Mouse (Mus musculus) limb, embryonic 11.5 days (tissue): Measurements from ENCODE around the gene Fam184a. TPM values are rescaled to one million over a fixed set of nuclear protein-coding genes. Genes with fewer than 3 reads are reported as not detected.

Source experiments
- ATAC-seq: fragments of 200-750 bp; cut with Nextera tagmentation; 2 replicates; pipeline ENCODE4 v1.8.0; 2017; ENCODE audit warnings: low read depth; ENCODE audit not compliant: insufficient number of reproducible peaks, low FRiP score, low TSS enrichment
- DNase-seq: peaks from one replicate; pipeline ENCODE4 v3.0.0-alpha.2; 2015; ENCODE audit warnings: low spot score
- H3K27ac ChIP-seq: fragments of 300-500 bp; sonication (generic); replicated peaks from 2 replicates; pipeline ENCODE4 v1.5.1; 2014; ENCODE audit warnings: low read depth, mild to moderate bottlenecking, low read length
- H3K27me3 ChIP-seq: fragments of 300-500 bp; sonication (generic); 2 replicates; pipeline ENCODE4 v1.6.1; 2014; ENCODE audit warnings: mild to moderate bottlenecking, low read length, mixed read lengths; ENCODE audit not compliant: control insufficient read depth, insufficient read depth
- H3K36me3 ChIP-seq: fragments of 300-500 bp; sonication (generic); 2 replicates; pipeline ENCODE4 v1.6.1; 2014; ENCODE audit warnings: mild to moderate bottlenecking, low read length, moderate library complexity, mixed read lengths; ENCODE audit not compliant: control insufficient read depth, insufficient read depth
- H3K4me1 ChIP-seq: fragments of 300-500 bp; sonication (generic); 2 replicates; pipeline ENCODE4 v1.6.1; 2014; ENCODE audit warnings: low read length, mixed read lengths; ENCODE audit not compliant: control insufficient read depth, insufficient read depth
- H3K4me2 ChIP-seq: fragments of 300-500 bp; sonication (generic); 2 replicates; pipeline ENCODE4 v1.6.1; 2014; ENCODE audit warnings: low read depth, mild to moderate bottlenecking, moderate library complexity; ENCODE audit not compliant: severe bottlenecking
- H3K4me3 ChIP-seq: fragments of 300-500 bp; sonication (generic); 2 replicates; pipeline ENCODE4 v1.5.1; 2014; ENCODE audit warnings: low read depth, low read length
- H3K9ac ChIP-seq: fragments of 300-500 bp; sonication (generic); 2 replicates; pipeline ENCODE4 v1.6.1; 2014; ENCODE audit warnings: mild to moderate bottlenecking, low read length
- H3K9me3 ChIP-seq: fragments of 300-500 bp; sonication (generic); 2 replicates; pipeline ENCODE4 v1.6.1; 2016; ENCODE audit warnings: low read length; ENCODE audit not compliant: control insufficient read depth
- WGBS: fragments of 180-500 bp; shearing (Covaris S2); extraction: QIAGEN DNeasy Blood & Tissue Kit; methylation state at CpG from one replicate; pipeline ENCODE4 v1.1.7; 2014; 5-methylcytosine and 5-hydroxymethylcytosine counted together
- polyA plus RNA-seq: library from polyadenylated mRNA; unstranded; fragments of >200 nt; fragmentation: Nextera tagmentation; extraction: Ambion mirVana; gene quantifications from 2 replicates; pipeline ENCODE4 v1.2.1, GENCODE M21; 2014

Gene Fam184a
- polyA plus RNA-seq, 1 experiment from 2014 or later, result 5.7 TPM

DNA sequence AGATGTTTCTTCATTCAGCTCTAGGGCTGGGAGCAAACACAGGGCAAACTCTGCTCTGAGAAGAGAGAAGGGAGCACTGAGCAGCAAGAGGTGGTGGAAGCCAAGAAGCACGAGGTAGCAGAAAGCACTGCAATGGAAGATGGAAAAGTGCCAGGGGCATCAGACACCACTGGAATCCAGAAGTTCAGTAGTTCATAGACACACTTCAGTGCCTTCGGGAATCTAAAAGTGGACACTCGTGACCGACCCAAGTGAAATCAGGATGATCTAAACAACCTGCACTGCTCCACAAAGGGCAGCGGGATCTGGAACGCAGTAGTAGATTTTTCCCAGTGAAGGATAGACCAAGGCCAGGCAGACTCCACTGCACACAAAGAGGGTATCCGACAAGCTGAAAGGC is 18.6 kb downstream of the Fam184a start:
- no peaks in the 10 kb centered on the region for H3K27me3 ChIP-seq
- no peaks in the 10 kb centered on the region for H3K36me3 ChIP-seq
- DNase-seq (no peak), ATAC-seq (no peak)
- no peak overlapping the region for H3K4me2 ChIP-seq
- 93% methylated on average over 7 of the region's 7 CpGs for WGBS
- no peaks in the 10 kb centered on the region for H3K4me1 ChIP-seq
- no peak overlapping the region for H3K9ac ChIP-seq
- H3K27ac ChIP-seq, result no peak overlapping the region
- no peak overlapping the region for H3K4me3 ChIP-seq
- H3K9me3 ChIP-seq, result no peaks in the 10 kb centered on the region

- no peaks in the 10 kb centered on the region for H3K4me1 ChIP-seq
- H3K4me3 ChIP-seq, result no peak overlapping the region
- H3K9ac ChIP-seq, result no peak overlapping the region
- H3K4me2 ChIP-seq, result no peak overlapping the region
- no peaks in the 10 kb centered on the region for H3K27me3 ChIP-seq
- H3K9me3 ChIP-seq, result no peaks in the 10 kb centered on the region
- DNase-seq (no peak), ATAC-seq (no peak)
- H3K27ac ChIP-seq, result no peak overlapping the region
- H3K36me3 ChIP-seq, result no peaks in the 10 kb centered on the region
- WGBS, result 54% methylated on average over 1 of the region's 1 CpGs
These were observed 22.0 kb downstream of the Fam184a start for GRCm38 (mm10) chr10:53728883-53729282.

GRCm38 (mm10) chr10:53725301-53725700 is 25.6 kb downstream of the Fam184a start:
- H3K4me2 ChIP-seq, result no peak overlapping the region
- no peak for ATAC-seq
- WGBS, result 45% methylated on average over 2 of the region's 2 CpGs

DNA sequence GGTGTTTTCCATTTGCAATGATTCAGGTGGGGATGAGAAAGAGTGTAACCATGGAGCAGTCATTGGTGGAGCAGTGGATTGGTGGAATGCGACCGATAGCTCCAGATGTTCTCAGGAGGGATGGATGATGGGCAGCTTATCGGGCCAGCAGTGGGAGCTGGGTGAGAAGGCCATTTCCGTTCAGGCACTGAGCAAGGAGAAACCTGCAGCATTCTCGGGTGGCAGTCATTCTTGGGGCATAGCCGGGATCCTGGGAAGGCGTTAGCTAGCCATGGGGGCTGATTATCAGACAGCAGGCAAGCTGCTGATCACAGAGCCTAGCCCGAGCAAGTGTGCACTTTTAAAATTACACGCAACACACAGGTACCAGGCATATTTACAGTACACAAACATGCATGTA is 46.4 kb downstream of the Fam184a start:
- Histone ChIP-seq H3K4me2 (no peak overlapping the region), H3K27ac (no peak overlapping the region), H3K9ac (no peak overlapping the region), H3K4me3 (no peak overlapping the region), H3K36me3 (no peaks in the 10 kb centered on the region), H3K27me3 (no peaks in the 10 kb centered on the region), H3K4me1 (no peaks in the 10 kb centered on the region), H3K9me3 (no peaks in the 10 kb centered on the region)
- DNase-seq (no peak), ATAC-seq (no peak)
- 91% methylated on average over 9 of the region's 9 CpGs for WGBS

More at GRCm38 (mm10) chr10:53725301-53725700, 25.6 kb downstream of the Fam184a start:
- no peaks in the 10 kb centered on the region for H3K27me3 ChIP-seq
- no peaks in the 10 kb centered on the region for H3K36me3 ChIP-seq
- no peaks in the 10 kb centered on the region for H3K9me3 ChIP-seq
- no peaks in the 10 kb centered on the region for H3K4me1 ChIP-seq
- H3K4me3 ChIP-seq, result no peak overlapping the region
- H3K27ac ChIP-seq, result no peak overlapping the region
- H3K9ac ChIP-seq, result no peak overlapping the region
- no peak for DNase-seq

- H3K4me2 ChIP-seq, result no peak overlapping the region
- DNase-seq (no peak), ATAC-seq (no peak)
- no peaks in the 10 kb centered on the region for H3K36me3 ChIP-seq
- WGBS, result 92% methylated on average over 10 of the region's 10 CpGs
- no peaks in the 10 kb centered on the region for H3K4me1 ChIP-seq
- no peaks in the 10 kb centered on the region for H3K9me3 ChIP-seq
- H3K27ac ChIP-seq, result no peak overlapping the region
- no peak overlapping the region for H3K9ac ChIP-seq
- H3K27me3 ChIP-seq, result no peaks in the 10 kb centered on the region
- H3K4me3 ChIP-seq, result no peak overlapping the region
These were observed 52.4 kb downstream of the Fam184a start for GRCm38 (mm10) chr10:53698531-53698930.

DNA sequence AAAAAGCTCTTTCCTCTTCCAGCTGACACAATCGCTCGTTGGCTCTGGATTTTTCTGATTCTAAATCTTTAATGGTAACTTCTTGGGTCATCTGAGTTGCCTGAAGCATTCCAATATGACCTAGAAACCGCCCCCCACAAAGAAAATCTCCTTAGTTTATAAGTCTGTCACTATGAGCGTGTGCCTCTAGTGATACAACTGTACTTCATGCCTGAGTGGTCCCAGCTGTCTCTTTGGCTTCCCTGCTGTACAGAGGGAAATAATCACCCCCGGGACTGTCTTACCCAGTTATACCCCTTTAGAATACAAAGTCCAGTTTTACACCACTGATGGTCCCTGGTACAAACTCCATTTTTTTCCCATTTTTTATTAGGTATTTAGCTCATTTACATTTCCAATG is 56.2 kb downstream of the Fam184a start:
- no peak for DNase-seq
- 83% methylated on average over 5 of the region's 5 CpGs for WGBS

GRCm38 (mm10) chr10:53691263-53691662 is 59.7 kb downstream of the Fam184a start:
- Histone ChIP-seq H3K9ac (no peak overlapping the region), H3K27me3 (no peaks in the 10 kb centered on the region), H3K4me1 (no peaks in the 10 kb centered on the region), H3K4me2 (no peak overlapping the region), H3K9me3 (no peaks in the 10 kb centered on the region), H3K4me3 (no peak overlapping the region), H3K36me3 (no peaks in the 10 kb centered on the region), H3K27ac (no peak overlapping the region)
- DNase-seq (no peak), ATAC-seq (no peak)

More for the DNA sequence above, 56.2 kb downstream of the Fam184a start:
- Histone ChIP-seq H3K9ac (no peak overlapping the region), H3K4me3 (no peak overlapping the region), H3K36me3 (no peaks in the 10 kb centered on the region), H3K27me3 (no peaks in the 10 kb centered on the region), H3K4me1 (no peaks in the 10 kb centered on the region), H3K27ac (no peak overlapping the region), H3K9me3 (no peaks in the 10 kb centered on the region), H3K4me2 (no peak overlapping the region)
- no peak for ATAC-seq

- H3K4me3 ChIP-seq, result no peak overlapping the region
- H3K4me2 ChIP-seq, result no peak overlapping the region
- no peaks in the 10 kb centered on the region for H3K36me3 ChIP-seq
- DNase-seq (no peak), ATAC-seq (no peak)
- H3K4me1 ChIP-seq, result no peaks in the 10 kb centered on the region
- 82% methylated on average over 4 of the region's 4 CpGs for WGBS
- H3K27me3 ChIP-seq, result no peaks in the 10 kb centered on the region
- H3K9me3 ChIP-seq, result no peaks in the 10 kb centered on the region
- H3K27ac ChIP-seq, result no peak overlapping the region
- no peak overlapping the region for H3K9ac ChIP-seq
These were observed 61.9 kb downstream of the Fam184a start for GRCm38 (mm10) chr10:53688952-53689584.

- DNase-seq (no peak), ATAC-seq (no peak)
- Histone ChIP-seq H3K4me2 (no peak overlapping the region), H3K27me3 (no peaks in the 10 kb centered on the region), H3K4me3 (no peak overlapping the region), H3K4me1 (no peaks in the 10 kb centered on the region), H3K36me3 (no peaks in the 10 kb centered on the region), H3K9me3 (no peaks in the 10 kb centered on the region), H3K9ac (no peak overlapping the region), H3K27ac (no peak overlapping the region)
- WGBS, result 75% methylated on average over 1 of the region's 1 CpGs
These were observed 62.4 kb downstream of the Fam184a start for GRCm38 (mm10) chr10:53688533-53688932.
